Mouse (Mus musculus): ENCODE measurements around the gene Ankrd54. TPM values are rescaled to one million over a fixed set of nuclear protein-coding genes. Genes with fewer than 3 reads are reported as not detected.
"Not testable (repeated sequence)": the region's sequence is repeated elsewhere in the genome, so short reads cannot be mapped to it uniquely, and the experiment has no call there.

Gene Ankrd54
- polyA plus RNA-seq, 1 experiment from 2014 or later = 51.9 TPM

- Histone ChIP-seq H3K9me3 (no peaks in the 10 kb centered on the region), H3K4me1 (peaks cover 34% of the 10 kb centered on the region), H3K36me3 (no peaks in the 10 kb centered on the region), H3K4me2 (replicated peaks) (no peak overlapping the region), H3K27ac (no peak overlapping the region), H3K4me3 (no peak overlapping the region), H3K27me3 (no peaks in the 10 kb centered on the region), H3K9ac (no peak overlapping the region)
- ATAC-seq (ENCODE audit: low FRiP score, low read depth) = no peak
- 58% methylated on average over 10 of the region's 10 CpGs for WGBS
Measured at GRCm38 (mm10) chr15:79022671-79023230, 39.9 kb downstream of the Ankrd54 start.

GRCm38 (mm10) chr15:79018886-79019285 lies 43.8 kb downstream of the Ankrd54 start:
- H3K4me2 ChIP-seq (replicated peaks) = no peak overlapping the region
- H3K9ac ChIP-seq = peak overlapping the region; percentile 31; the same call in 1 of the 2 replicates
- ATAC-seq (ENCODE audit: low FRiP score, low read depth) = no peak
- 56% methylated on average over 3 of the region's 3 CpGs for WGBS
- H3K27ac ChIP-seq = no peak overlapping the region
- no peaks in the 10 kb centered on the region for H3K36me3 ChIP-seq
- no peaks in the 10 kb centered on the region for H3K27me3 ChIP-seq
- H3K4me3 ChIP-seq = no peak overlapping the region
- no peaks in the 10 kb centered on the region for H3K9me3 ChIP-seq
- peaks cover 10% of the 10 kb centered on the region; the same call in 1 of the 2 replicates for H3K4me1 ChIP-seq

- Histone ChIP-seq H3K4me2 (replicated peaks) (no peak overlapping the region), H3K36me3 (no peaks in the 10 kb centered on the region), H3K27me3 (no peaks in the 10 kb centered on the region), H3K9ac (no peak overlapping the region), H3K9me3 (no peaks in the 10 kb centered on the region), H3K4me1 (peaks cover 10% of the 10 kb centered on the region), H3K4me3 (no peak overlapping the region), H3K27ac (no peak overlapping the region)
- WGBS = 34% methylated on average over 4 of the region's 4 CpGs
- 0 out of 2 replicates have a peak, but pooled peaks have one; percentile 4 for ATAC-seq (ENCODE audit: low FRiP score, low read depth)
Measured at GRCm38 (mm10) chr15:79018191-79018590, 44.5 kb downstream of the Ankrd54 start.

GRCm38 (mm10) chr15:79013382-79013781 lies 49.3 kb downstream of the Ankrd54 start:
- H3K9me3 ChIP-seq = no peaks in the 10 kb centered on the region
- 56% methylated on average over 7 of the region's 7 CpGs for WGBS
- H3K4me1 ChIP-seq = no peaks in the 10 kb centered on the region; the same call in 1 of the 2 replicates
- no peaks in the 10 kb centered on the region for H3K27me3 ChIP-seq
- no peak overlapping the region for H3K4me3 ChIP-seq
- ATAC-seq (ENCODE audit: low FRiP score, low read depth) = no peak
- no peak overlapping the region for H3K27ac ChIP-seq
- peaks cover 5% of the 10 kb centered on the region for H3K36me3 ChIP-seq
- H3K9ac ChIP-seq = no peak overlapping the region
- H3K4me2 ChIP-seq (replicated peaks) = no peak overlapping the region

GRCm38 (mm10) chr15:79011550-79011949 lies 51.1 kb downstream of the Ankrd54 start:
- Histone ChIP-seq H3K27me3 (no peaks in the 10 kb centered on the region), H3K4me1 (no peaks in the 10 kb centered on the region; the same call in 1 of the 2 replicates), H3K4me3 (no peak overlapping the region), H3K4me2 (replicated peaks) (no peak overlapping the region), H3K27ac (no peak overlapping the region), H3K9me3 (no peaks in the 10 kb centered on the region), H3K36me3 (peaks cover 18% of the 10 kb centered on the region), H3K9ac (no peak overlapping the region)
- 56% methylated on average over 10 of the region's 10 CpGs for WGBS
- ATAC-seq (ENCODE audit: low FRiP score, low read depth) = no peak

- WGBS = 72% methylated on average over 5 of the region's 5 CpGs
- Histone ChIP-seq H3K4me1 (no peaks in the 10 kb centered on the region; the same call in 1 of the 2 replicates), H3K27ac (no peak overlapping the region), H3K36me3 (peaks cover 36% of the 10 kb centered on the region), H3K4me3 (no peak overlapping the region), H3K9me3 (no peaks in the 10 kb centered on the region), H3K27me3 (no peaks in the 10 kb centered on the region), H3K9ac (no peak overlapping the region), H3K4me2 (replicated peaks) (no peak overlapping the region)
- ATAC-seq (ENCODE audit: low FRiP score, low read depth) = no peak
Measured at GRCm38 (mm10) chr15:79009734-79010133, 53.0 kb downstream of the Ankrd54 start.

GRCm38 (mm10) chr15:79007836-79008235 lies 54.9 kb downstream of the Ankrd54 start:
- H3K27ac ChIP-seq; H3K27me3 ChIP-seq; H3K9ac ChIP-seq; H3K4me1 ChIP-seq; H3K9me3 ChIP-seq; H3K4me3 ChIP-seq; ATAC-seq (ENCODE audit: low FRiP score, low read depth); H3K4me2 ChIP-seq (replicated peaks): not testable (repeated sequence)
- 87% methylated on average over 6 of the region's 6 CpGs for WGBS
- peaks cover 55% of the 10 kb centered on the region for H3K36me3 ChIP-seq

GRCm38 (mm10) chr15:79007059-79007458 lies 55.6 kb downstream of the Ankrd54 start:
- no peak overlapping the region for H3K4me2 ChIP-seq (replicated peaks)
- no peak for ATAC-seq (ENCODE audit: low FRiP score, low read depth)
- peaks cover 63% of the 10 kb centered on the region for H3K36me3 ChIP-seq
- H3K4me3 ChIP-seq = no peak overlapping the region
- no peaks in the 10 kb centered on the region for H3K9me3 ChIP-seq
- H3K27me3 ChIP-seq = no peaks in the 10 kb centered on the region
- H3K9ac ChIP-seq = no peak overlapping the region
- no peaks in the 10 kb centered on the region for H3K4me1 ChIP-seq
- WGBS = 82% methylated on average over 5 of the region's 5 CpGs
- H3K27ac ChIP-seq = no peak overlapping the region

GRCm38 (mm10) chr15:79006638-79007037 lies 56.1 kb downstream of the Ankrd54 start:
- 74% methylated on average over 3 of the region's 3 CpGs for WGBS
- H3K36me3 ChIP-seq = peaks cover 67% of the 10 kb centered on the region
- no peaks in the 10 kb centered on the region for H3K4me1 ChIP-seq
- no peaks in the 10 kb centered on the region for H3K27me3 ChIP-seq
- ATAC-seq (ENCODE audit: low FRiP score, low read depth) = no peak
- no peak overlapping the region for H3K4me3 ChIP-seq
- no peak overlapping the region for H3K4me2 ChIP-seq (replicated peaks)
- no peak overlapping the region for H3K27ac ChIP-seq
- H3K9me3 ChIP-seq = no peaks in the 10 kb centered on the region
- H3K9ac ChIP-seq = no peak overlapping the region

GRCm38 (mm10) chr15:79005581-79005980 lies 57.1 kb downstream of the Ankrd54 start:
- WGBS = 91% methylated on average over 9 of the region's 9 CpGs
- no peaks in the 10 kb centered on the region for H3K4me1 ChIP-seq
- H3K27me3 ChIP-seq = no peaks in the 10 kb centered on the region
- H3K36me3 ChIP-seq = peaks cover 77% of the 10 kb centered on the region
- no peak for ATAC-seq (ENCODE audit: low FRiP score, low read depth)
- H3K4me3 ChIP-seq = no peak overlapping the region
- H3K9ac ChIP-seq = no peak overlapping the region
- no peak overlapping the region for H3K27ac ChIP-seq
- H3K9me3 ChIP-seq = no peaks in the 10 kb centered on the region
- no peak overlapping the region for H3K4me2 ChIP-seq (replicated peaks)

Other genes with a start within 250 kb of the Ankrd54 start
- gene Cdc42ep1, start 220.3 kb downstream of the Ankrd54 start, polyA plus RNA-seq (2015; fragmentation: Nextera tagmentation; extraction: Ambion mirVana) = 17.9 and 19.1 TPM in 2 replicates
- gene Lgals2, start 207.4 kb downstream of the Ankrd54 start, polyA plus RNA-seq (2015; fragmentation: Nextera tagmentation; extraction: Ambion mirVana) = 0.47 and 0.53 TPM in 2 replicates
- gene Gga1, start 185.7 kb downstream of the Ankrd54 start, polyA plus RNA-seq (2015; fragmentation: Nextera tagmentation; extraction: Ambion mirVana) = 42.0 and 46.5 TPM in 2 replicates
- 0.34 and 0.71 TPM in 2 replicates for gene Gm49510, start 163.2 kb downstream of the Ankrd54 start, polyA plus RNA-seq (2015; fragmentation: Nextera tagmentation; extraction: Ambion mirVana)
- 43.7 and 51.3 TPM in 2 replicates for gene Sh3bp1, start 163.1 kb downstream of the Ankrd54 start, polyA plus RNA-seq (2015; fragmentation: Nextera tagmentation; extraction: Ambion mirVana)
- 19.1 and 20.3 TPM in 2 replicates for gene Pdxp, start 149.0 kb downstream of the Ankrd54 start, polyA plus RNA-seq (2015; fragmentation: Nextera tagmentation; extraction: Ambion mirVana)
- 1,866 and 1,947 TPM in 2 replicates for gene Lgals1, start 136.2 kb downstream of the Ankrd54 start, polyA plus RNA-seq (2015; fragmentation: Nextera tagmentation; extraction: Ambion mirVana)
- 55.7 and 60.0 TPM in 2 replicates for gene Nol12, start 128.0 kb downstream of the Ankrd54 start, polyA plus RNA-seq (2015; fragmentation: Nextera tagmentation; extraction: Ambion mirVana)
- gene Triobp, start 115.2 kb downstream of the Ankrd54 start, polyA plus RNA-seq (2015; fragmentation: Nextera tagmentation; extraction: Ambion mirVana) = 42.0 and 50.2 TPM in 2 replicates
- 558 and 589 TPM in 2 replicates for gene H1f0, start 34.4 kb downstream of the Ankrd54 start, polyA plus RNA-seq (2015; fragmentation: Nextera tagmentation; extraction: Ambion mirVana)
- not detected in 2 replicates for gene Galr3, start 21.0 kb downstream of the Ankrd54 start, polyA plus RNA-seq (2015; fragmentation: Nextera tagmentation; extraction: Ambion mirVana)
- gene Eif3l, start 12.3 kb upstream of the Ankrd54 start, polyA plus RNA-seq (2015; fragmentation: Nextera tagmentation; extraction: Ambion mirVana) = 221 and 229 TPM in 2 replicates
- gene Micall1, start 46.0 kb upstream of the Ankrd54 start, polyA plus RNA-seq (2015; fragmentation: Nextera tagmentation; extraction: Ambion mirVana) = 8.9 and 10.6 TPM in 2 replicates
- 293 and 294 TPM in 2 replicates for gene Polr2f, start 78.1 kb upstream of the Ankrd54 start, polyA plus RNA-seq (2015; fragmentation: Nextera tagmentation; extraction: Ambion mirVana)
- gene 1700088E04Rik, start 78.4 kb upstream of the Ankrd54 start, polyA plus RNA-seq (2015; fragmentation: Nextera tagmentation; extraction: Ambion mirVana) = 5.6 and 7.5 TPM in 2 replicates
- gene Sox10, start 102.3 kb upstream of the Ankrd54 start, polyA plus RNA-seq (2015; fragmentation: Nextera tagmentation; extraction: Ambion mirVana) = 5.9 and 6.3 TPM in 2 replicates
- gene Pick1, start 166.3 kb upstream of the Ankrd54 start, polyA plus RNA-seq (2015; fragmentation: Nextera tagmentation; extraction: Ambion mirVana) = 52.7 and 57.4 TPM in 2 replicates
- gene Gm49486, start 166.5 kb upstream of the Ankrd54 start, polyA plus RNA-seq (2015; fragmentation: Nextera tagmentation; extraction: Ambion mirVana) = 1.3 and 1.4 TPM in 2 replicates
- gene Slc16a8, start 191.9 kb upstream of the Ankrd54 start, polyA plus RNA-seq (2015; fragmentation: Nextera tagmentation; extraction: Ambion mirVana) = 0.33 and 0.59 TPM in 2 replicates
- gene Baiap2l2, start 222.6 kb upstream of the Ankrd54 start, polyA plus RNA-seq (2015; fragmentation: Nextera tagmentation; extraction: Ambion mirVana) = 8.8 and 11.7 TPM in 2 replicates

Measured in limb, embryonic 13.5 days (tissue).